Mouse (Mus musculus) hindbrain, embryonic 16.5 days (tissue): ENCODE results near the gene Ipmk. TPM values are rescaled to one million over a fixed set of nuclear protein-coding genes. Genes with fewer than 3 reads are reported as not detected.

ENCODE experiments used
- ATAC-seq: fragments of 200-750 bp; cut with Nextera tagmentation; 2 replicates; pipeline ENCODE4 v1.8.0; 2017; ENCODE audit warnings: moderate TSS enrichment, moderate library complexity
- H3K27ac ChIP-seq: fragments of 300-500 bp; sonication (generic); 2 replicates; pipeline ENCODE4 v1.5.1; 2014; ENCODE audit warnings: low read depth, mild to moderate bottlenecking, control low read depth, low read length, moderate library complexity
- H3K27me3 ChIP-seq: fragments of 300-500 bp; sonication (generic); replicated peaks from 2 replicates; pipeline ENCODE4 v1.6.1; 2014; ENCODE audit warnings: low read length; ENCODE audit not compliant: control insufficient read depth, insufficient read depth
- H3K36me3 ChIP-seq: fragments of 300-500 bp; sonication (generic); 2 replicates; pipeline ENCODE4 v1.6.1; 2014; ENCODE audit warnings: mild to moderate bottlenecking, low read length, moderate library complexity, mixed read lengths; ENCODE audit not compliant: control insufficient read depth, insufficient read depth
- H3K4me1 ChIP-seq: fragments of 300-500 bp; sonication (generic); 2 replicates; pipeline ENCODE4 v1.6.1; 2014; ENCODE audit warnings: low read depth, low read length; ENCODE audit not compliant: control insufficient read depth, insufficient read depth
- H3K4me2 ChIP-seq: fragments of 300-500 bp; sonication (generic); 2 replicates; pipeline ENCODE4 v1.6.1; 2014; ENCODE audit warnings: mild to moderate bottlenecking, low read length, control low read depth, moderate library complexity
- H3K4me3 ChIP-seq: fragments of 300-500 bp; sonication (generic); 2 replicates; pipeline ENCODE4 v1.5.1; 2014; ENCODE audit warnings: mild to moderate bottlenecking, low read length, control low read depth, moderate library complexity
- H3K9ac ChIP-seq: fragments of 300-500 bp; sonication (generic); 2 replicates; pipeline ENCODE4 v1.6.1; 2014; ENCODE audit warnings: low read depth, mild to moderate bottlenecking, control low read depth, low read length, moderate library complexity
- H3K9me3 ChIP-seq: fragments of 300-500 bp; sonication (generic); 2 replicates; pipeline ENCODE4 v1.6.1; 2014; ENCODE audit warnings: mild to moderate bottlenecking, low read length, moderate library complexity; ENCODE audit not compliant: control insufficient read depth
- WGBS: fragments of 180-500 bp; shearing (Covaris S2); extraction: QIAGEN DNeasy Blood & Tissue Kit; methylation state at CpG from one replicate; pipeline ENCODE4 v1.1.7; 2014; 5-methylcytosine and 5-hydroxymethylcytosine counted together
- polyA plus RNA-seq: library from polyadenylated mRNA; unstranded; fragments of >200 nt; fragmentation: Nextera tagmentation; extraction: Ambion mirVana; gene quantifications from 2 replicates; pipeline ENCODE4 v1.2.1, GENCODE M21; 2015

Ipmk gene
- polyA plus RNA-seq, 1 experiment from 2014 or later = 14.1 TPM

GRCm38 (mm10) chr10:71344579-71345143, 2.9 kb upstream of the Ipmk start, which contains the start of gene Cisd1:
Gene Cisd1 (minus strand): TSS chr10:71344954.
- Histone ChIP-seq H3K36me3 (no peaks in the 10 kb centered on the region), H3K4me2 (peak within 1 kb of the TSS; percentile 86), H3K27me3 (no peaks in the 10 kb centered on the region), H3K4me1 (peaks cover 22% of the 10 kb centered on the region), H3K27ac (peak within 1 kb of the TSS; percentile 83), H3K9me3 (no peaks in the 10 kb centered on the region), H3K4me3 (peak within 1 kb of the TSS; percentile 94), H3K9ac (peak within 1 kb of the TSS; percentile 96)
- WGBS = under 1% methylated on average over 51 of the region's 60 CpGs
- ATAC-seq = peak; percentile 83

DNA sequence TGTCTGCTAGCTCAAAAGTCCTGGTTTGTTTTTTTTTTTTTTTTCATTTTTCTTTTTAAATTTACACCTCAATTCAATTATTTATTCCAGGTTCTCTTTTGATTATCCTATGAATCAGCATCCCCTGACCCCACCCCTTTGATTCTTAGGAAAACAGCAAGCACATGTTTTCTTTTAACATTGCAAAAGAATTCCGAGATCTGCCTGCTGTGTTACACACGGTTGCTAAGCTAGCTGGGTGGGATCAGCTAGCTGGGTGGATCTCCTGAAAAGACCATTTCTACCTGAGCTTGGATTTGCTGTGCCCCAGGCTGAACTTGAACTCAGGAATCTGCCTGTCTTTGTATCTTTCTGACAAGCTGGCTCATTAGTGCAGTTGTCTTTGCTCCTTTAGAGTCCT, 1.5 kb upstream of the Ipmk start:
- no peak overlapping the region for H3K4me3 ChIP-seq
- ATAC-seq = no peak
- H3K4me2 ChIP-seq = no peak overlapping the region
- H3K9me3 ChIP-seq = no peaks in the 10 kb centered on the region
- no peak overlapping the region for H3K9ac ChIP-seq
- no peaks in the 10 kb centered on the region for H3K36me3 ChIP-seq
- H3K4me1 ChIP-seq = peaks cover 22% of the 10 kb centered on the region
- no peak overlapping the region for H3K27ac ChIP-seq
- H3K27me3 ChIP-seq = no peaks in the 10 kb centered on the region
- 64% methylated on average over 2 of the region's 2 CpGs for WGBS

GRCm38 (mm10) chr10:71346722-71347508, 648 bp upstream of the Ipmk start:
- H3K27me3 ChIP-seq = no peaks in the 10 kb centered on the region
- H3K4me3 ChIP-seq = peak overlapping the region; percentile 84
- no peaks in the 10 kb centered on the region for H3K36me3 ChIP-seq
- no peak for ATAC-seq
- peak overlapping the region; percentile 85 for H3K27ac ChIP-seq
- H3K9me3 ChIP-seq = no peaks in the 10 kb centered on the region
- WGBS = 10% methylated on average over 13 of the region's 13 CpGs
- peak overlapping the region; percentile 86 for H3K9ac ChIP-seq
- H3K4me1 ChIP-seq = peaks cover 22% of the 10 kb centered on the region
- H3K4me2 ChIP-seq = peak overlapping the region; percentile 83

DNA sequence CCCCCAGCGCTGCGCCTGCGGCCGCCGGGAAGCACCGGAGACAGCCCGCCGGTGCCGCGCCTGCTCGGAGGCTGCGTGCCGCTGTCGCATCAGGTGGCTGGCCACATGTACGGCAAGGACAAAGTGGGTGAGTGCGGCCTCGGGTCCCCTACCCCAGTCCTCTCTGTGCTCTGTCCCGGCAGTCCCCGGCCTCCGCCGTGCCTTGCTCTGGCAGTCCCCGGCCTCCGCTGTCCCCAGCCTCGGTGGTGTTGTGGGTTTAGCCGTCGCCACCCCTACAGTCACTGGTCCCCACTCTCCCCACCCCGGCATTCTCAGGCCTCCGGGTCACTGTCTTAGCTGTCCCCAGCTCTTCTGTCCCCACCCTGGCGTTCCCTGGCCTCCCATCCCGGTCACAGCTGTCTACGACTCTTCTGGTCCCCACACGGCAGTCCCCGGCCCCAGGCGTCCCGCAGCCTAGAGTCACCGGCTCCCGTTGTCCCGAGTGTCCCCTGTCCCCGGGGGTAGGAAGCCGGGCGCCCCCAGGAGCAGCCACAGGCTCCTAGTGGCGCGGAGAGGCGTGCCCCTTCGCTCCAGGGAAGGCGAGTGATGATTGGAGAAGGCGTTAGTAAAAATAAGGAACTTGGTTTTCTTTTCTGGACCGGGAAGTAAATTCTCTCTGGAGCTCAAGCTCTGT, 537 bp downstream of the Ipmk start:
- H3K27me3 ChIP-seq = no peaks in the 10 kb centered on the region
- no peaks in the 10 kb centered on the region for H3K9me3 ChIP-seq
- H3K4me3 ChIP-seq = peak overlapping the region; percentile 84
- H3K27ac ChIP-seq = peak overlapping the region; percentile 85
- ATAC-seq = peak; percentile 65
- peak overlapping the region; percentile 85 for H3K4me2 ChIP-seq
- WGBS = under 1% methylated on average over 44 of the region's 48 CpGs
- peak overlapping the region; percentile 86 for H3K9ac ChIP-seq
- H3K36me3 ChIP-seq = no peaks in the 10 kb centered on the region
- peaks cover 22% of the 10 kb centered on the region for H3K4me1 ChIP-seq

GRCm38 (mm10) chr10:71348637-71349280, 1.2 kb downstream of the Ipmk start:
- H3K4me2 ChIP-seq = peak overlapping the region; percentile 85
- H3K27me3 ChIP-seq = no peaks in the 10 kb centered on the region
- no peaks in the 10 kb centered on the region for H3K9me3 ChIP-seq
- 19% methylated on average over 16 of the region's 16 CpGs for WGBS
- no peak overlapping the region; the same call in 1 of the 2 replicates for H3K27ac ChIP-seq
- no peak for ATAC-seq
- peak overlapping the region; percentile 84 for H3K4me3 ChIP-seq
- H3K9ac ChIP-seq = peak overlapping the region; percentile 86
- H3K4me1 ChIP-seq = peaks cover 17% of the 10 kb centered on the region
- no peaks in the 10 kb centered on the region for H3K36me3 ChIP-seq

DNA sequence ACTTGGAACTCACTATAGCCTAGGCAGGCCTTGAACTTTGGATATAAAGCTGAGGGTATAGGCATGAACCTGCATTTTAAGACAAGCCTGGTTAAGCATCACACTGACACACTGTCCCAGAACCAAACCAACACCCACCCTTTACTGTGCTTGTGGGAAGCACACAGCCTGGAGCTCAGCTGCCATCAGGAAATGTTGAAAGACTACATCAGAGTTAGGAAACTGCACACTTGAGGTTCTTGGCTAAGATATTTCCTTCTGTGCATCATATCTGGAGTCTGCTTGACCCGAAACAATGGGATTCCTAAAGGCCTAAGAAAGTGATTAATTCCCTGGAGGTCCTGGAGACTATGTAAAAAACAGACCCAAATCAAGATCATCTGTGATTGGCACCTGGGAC, 1.7 kb downstream of the Ipmk start:
- Histone ChIP-seq H3K4me2 (peak overlapping the region; percentile 85), H3K9ac (no peak overlapping the region), H3K4me1 (peaks cover 15% of the 10 kb centered on the region), H3K27me3 (no peaks in the 10 kb centered on the region), H3K9me3 (no peaks in the 10 kb centered on the region), H3K4me3 (peak overlapping the region; percentile 84), H3K36me3 (no peaks in the 10 kb centered on the region), H3K27ac (no peak overlapping the region)
- WGBS = 94% methylated on average over 1 of the region's 1 CpGs
- no peak for ATAC-seq

DNA sequence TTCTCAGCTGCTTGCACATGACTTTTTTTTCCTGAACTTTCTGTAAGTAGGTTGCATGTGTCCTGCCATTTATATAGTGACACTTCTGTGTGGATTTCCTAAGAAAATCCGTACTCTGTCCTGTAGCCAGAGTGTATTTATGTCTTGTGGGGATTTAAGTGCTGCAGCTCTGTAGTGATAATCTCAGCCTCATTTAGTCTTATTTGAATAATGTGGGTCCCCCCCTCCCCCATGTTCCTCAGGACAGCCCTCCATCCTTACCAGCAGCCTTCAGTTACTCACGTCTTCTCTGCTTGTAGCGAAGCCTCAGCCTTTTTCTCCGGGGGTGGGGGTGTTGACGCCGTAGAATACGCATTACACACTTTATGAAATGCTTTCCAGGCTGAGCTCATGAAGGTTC, 3.7 kb downstream of the Ipmk start:
- H3K27ac ChIP-seq = no peak overlapping the region
- H3K9me3 ChIP-seq = no peaks in the 10 kb centered on the region
- H3K4me1 ChIP-seq = peaks cover 10% of the 10 kb centered on the region
- H3K9ac ChIP-seq = no peak overlapping the region
- 91% methylated on average over 7 of the region's 7 CpGs for WGBS
- H3K4me3 ChIP-seq = no peak overlapping the region
- no peak overlapping the region for H3K4me2 ChIP-seq
- no peak for ATAC-seq
- no peaks in the 10 kb centered on the region for H3K36me3 ChIP-seq
- H3K27me3 ChIP-seq = no peaks in the 10 kb centered on the region

GRCm38 (mm10) chr10:71353850-71354249, 6.3 kb downstream of the Ipmk start:
- H3K9me3 ChIP-seq = no peaks in the 10 kb centered on the region
- no peak for ATAC-seq
- no peak overlapping the region for H3K9ac ChIP-seq
- H3K4me2 ChIP-seq = no peak overlapping the region
- peaks cover 7% of the 10 kb centered on the region for H3K4me1 ChIP-seq
- H3K36me3 ChIP-seq = no peaks in the 10 kb centered on the region
- H3K27me3 ChIP-seq = no peaks in the 10 kb centered on the region
- H3K4me3 ChIP-seq = no peak overlapping the region
- 80% methylated on average over 9 of the region's 9 CpGs for WGBS
- no peak overlapping the region for H3K27ac ChIP-seq

DNA sequence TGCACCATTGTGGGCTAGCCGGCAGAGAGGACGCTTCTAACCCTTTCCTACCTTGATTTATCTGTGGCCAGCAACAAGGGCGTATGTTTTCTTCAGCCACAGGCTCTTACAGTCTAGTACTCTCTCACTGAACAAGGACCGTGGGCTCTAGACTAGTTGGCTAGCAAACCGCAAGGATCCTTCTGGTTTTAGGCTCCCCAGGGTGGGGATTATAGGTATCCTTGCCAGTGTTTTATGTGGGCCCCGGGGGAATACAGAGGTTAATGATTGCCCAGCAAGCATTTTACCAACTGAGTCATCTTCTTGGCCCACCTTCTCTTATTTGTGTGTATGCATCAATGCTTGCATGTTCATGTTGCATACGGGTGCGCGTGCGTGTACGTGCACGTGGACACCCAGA, 7.4 kb downstream of the Ipmk start:
- Histone ChIP-seq H3K4me2 (no peak overlapping the region), H3K36me3 (no peaks in the 10 kb centered on the region), H3K9me3 (no peaks in the 10 kb centered on the region), H3K4me1 (no peaks in the 10 kb centered on the region), H3K27ac (no peak overlapping the region), H3K4me3 (no peak overlapping the region), H3K27me3 (no peaks in the 10 kb centered on the region), H3K9ac (no peak overlapping the region)
- WGBS = 89% methylated on average over 12 of the region's 12 CpGs
- ATAC-seq = no peak
